Mouse (Mus musculus) forebrain, embryonic 11.5 days (tissue): ENCODE results near the gene Qars. TPM values are rescaled to one million over a fixed set of nuclear protein-coding genes. Genes with fewer than 3 reads are reported as not detected.

ENCODE experiments used
- polyA plus RNA-seq: library from polyadenylated mRNA; unstranded; fragments of >200 nt; fragmentation: Nextera tagmentation; extraction: Ambion mirVana; gene quantifications from 2 replicates; pipeline ENCODE4 v1.2.1, GENCODE M21; 2014

The Qars gene
- polyA plus RNA-seq, 1 experiment from 2014 or later, result 116 TPM

Other genes starting within 250 kb of the Qars start
- gene Dag1, start 243.7 kb upstream of the Qars start, polyA plus RNA-seq, result 77.1 and 82.0 TPM in 2 replicates
- 46.8 and 61.8 TPM in 2 replicates for gene Nicn1, start 217.3 kb upstream of the Qars start, polyA plus RNA-seq
- gene Amt, start 210.9 kb upstream of the Qars start, polyA plus RNA-seq, result 25.1 and 25.9 TPM in 2 replicates
- 298 and 303 TPM in 2 replicates for gene Rhoa, start 201.6 kb upstream of the Qars start, polyA plus RNA-seq
- 20.8 and 25.5 TPM in 2 replicates for gene Tcta, start 201.5 kb upstream of the Qars start, polyA plus RNA-seq
- gene Gpx1, start 168.8 kb upstream of the Qars start, polyA plus RNA-seq, result 740 and 778 TPM in 2 replicates
- 131 and 138 TPM in 2 replicates for gene Usp4, start 159.9 kb upstream of the Qars start, polyA plus RNA-seq
- 0.80 and 1.3 TPM in 2 replicates for gene 1700102P08Rik, start 114.9 kb upstream of the Qars start, polyA plus RNA-seq
- 0.69 and 0.89 TPM in 2 replicates for gene Ccdc36, start 79.2 kb upstream of the Qars start, polyA plus RNA-seq
- not detected in 2 replicates for gene BC048562, start 71.2 kb upstream of the Qars start, polyA plus RNA-seq
- 42.5 and 45.2 TPM in 2 replicates for gene Ccdc71, start 47.2 kb upstream of the Qars start, polyA plus RNA-seq
- 49.5 and 53.9 TPM in 2 replicates for gene Klhdc8b, start 46.1 kb upstream of the Qars start, polyA plus RNA-seq
- 31.8 and 40.9 TPM in 2 replicates for gene Lamb2, start 28.0 kb upstream of the Qars start, polyA plus RNA-seq
- 84.0 and 90.0 TPM in 2 replicates for gene Usp19, start 17.1 kb upstream of the Qars start, polyA plus RNA-seq
- gene Qrich1, start 9.1 kb downstream of the Qars start, polyA plus RNA-seq, result 174 and 183 TPM in 2 replicates
- 197 and 199 TPM in 2 replicates for gene Impdh2, start 52.6 kb downstream of the Qars start, polyA plus RNA-seq
- 50.1 and 53.2 TPM in 2 replicates for gene Ndufaf3, start 59.7 kb downstream of the Qars start, polyA plus RNA-seq
- gene Dalrd3, start 62.2 kb downstream of the Qars start, polyA plus RNA-seq, result 176 and 195 TPM in 2 replicates
- gene Wdr6, start 71.0 kb downstream of the Qars start, polyA plus RNA-seq, result 196 TPM in 2 replicates
- gene P4htm, start 90.0 kb downstream of the Qars start, polyA plus RNA-seq, result 11.9 and 12.6 TPM in 2 replicates
- 61.1 and 62.1 TPM in 2 replicates for gene Arih2, start 141.7 kb downstream of the Qars start, polyA plus RNA-seq
- gene Slc25a20, start 154.4 kb downstream of the Qars start, polyA plus RNA-seq, result 22.6 and 26.0 TPM in 2 replicates
- gene Prkar2a, start 181.6 kb downstream of the Qars start, polyA plus RNA-seq, result 54.1 and 56.8 TPM in 2 replicates